Mouse (Mus musculus) erythroblast, embryonic 14.5 days (primary cell): ENCODE results near the gene Cpa4.

Experiments
- GATA1 ChIP-seq: IDR thresholded peaks from 2 replicates; pipeline ENCODE4 v1.6.1; 2012; ENCODE audit warnings: low read length, inconsistent platforms, mixed read lengths
- TAL1 ChIP-seq: IDR thresholded peaks from 3 replicates; pipeline ENCODE4 v1.6.1; 2012; ENCODE audit warnings: low read length, inconsistent platforms, mixed read lengths

GRCm38 (mm10) chr6:30600033-30600432, 31.9 kb downstream of the Cpa4 start:
- TF ChIP-seq GATA1 (no peak), TAL1 (no peak)
